Mouse (Mus musculus) T-helper 17 cell (primary cell): ENCODE measurements around the gene Atf2.

ENCODE experiments used
- in situ Hi-C, 2 experiments: fragments of 300-600 bp; cut with MboI, MseI; formaldehyde crosslinking; loops; 1 replicate in 1 of 2; 2 replicates in 1 of 2; pipeline ENCODE4 v1.15.1; 2025; ENCODE audit warnings: high pct_unique_total_duplicates in 2 of 2

The Atf2 gene

DNA sequence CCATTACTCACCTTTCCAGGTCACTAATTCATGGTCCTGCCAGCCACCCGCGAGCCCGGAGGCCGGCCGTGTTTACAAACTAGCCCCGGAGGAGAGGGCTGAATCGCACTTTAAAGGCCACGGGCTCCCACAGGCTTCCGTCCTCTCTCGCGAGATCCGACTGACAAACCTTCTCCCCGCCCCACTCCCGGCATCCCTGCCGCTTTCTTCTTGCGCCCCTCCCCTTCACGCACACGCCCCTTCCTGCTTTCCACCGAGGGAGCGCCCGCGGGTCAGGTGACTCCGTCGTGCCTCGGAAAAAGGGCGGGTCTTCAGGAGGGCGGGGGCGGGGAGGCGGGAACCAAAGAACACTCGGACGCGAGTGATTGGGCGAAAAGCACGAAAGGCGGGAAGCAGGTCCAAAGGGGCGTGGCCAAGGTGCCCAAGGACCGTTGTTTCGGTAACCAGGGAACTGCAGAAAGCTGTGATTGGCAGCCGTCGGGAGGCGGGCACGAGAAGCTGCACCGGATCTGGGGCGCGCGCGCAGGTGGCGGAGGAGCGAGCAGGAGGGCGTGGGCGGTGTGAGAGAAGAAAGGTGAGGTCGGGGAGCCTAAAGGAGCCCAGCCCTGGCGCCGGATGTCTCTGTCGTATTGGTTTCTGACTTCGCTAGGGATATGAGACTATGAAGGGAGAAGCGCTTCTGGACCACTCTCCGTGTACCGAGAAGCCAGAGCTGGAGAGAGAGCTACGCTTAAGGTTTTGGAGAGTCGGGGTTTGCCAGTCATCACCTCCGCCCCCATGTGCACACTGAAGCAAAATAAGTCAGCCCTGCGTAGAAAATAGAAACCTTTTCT is at the start of gene Atf2:
TSS of gene Atf2 (minus strand) at position 176 of the 833 bp plus-strand sequence.
- in situ Hi-C loops, result no loop called here

DNA sequence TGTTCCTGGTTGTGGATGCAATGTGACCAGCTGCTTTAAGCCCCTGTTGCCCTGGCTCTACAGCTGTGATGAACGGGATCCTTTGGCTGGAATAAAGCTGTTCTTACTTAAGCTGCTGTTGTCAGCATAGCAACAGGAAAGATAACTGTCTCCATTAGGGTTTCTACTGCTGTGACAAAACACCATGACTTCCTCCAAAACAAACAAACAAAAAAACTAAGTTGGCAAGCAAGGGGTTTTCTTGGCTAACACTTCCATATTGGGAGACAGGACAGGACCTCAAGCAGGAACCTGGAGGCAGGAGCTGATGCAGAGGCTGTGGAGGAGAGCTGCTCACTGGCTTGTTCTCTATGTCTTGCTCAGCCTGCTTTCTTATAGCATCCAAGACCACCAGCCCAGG is 48.8 kb upstream of the Atf2 start:
- in situ Hi-C loops, result no loop called here

DNA sequence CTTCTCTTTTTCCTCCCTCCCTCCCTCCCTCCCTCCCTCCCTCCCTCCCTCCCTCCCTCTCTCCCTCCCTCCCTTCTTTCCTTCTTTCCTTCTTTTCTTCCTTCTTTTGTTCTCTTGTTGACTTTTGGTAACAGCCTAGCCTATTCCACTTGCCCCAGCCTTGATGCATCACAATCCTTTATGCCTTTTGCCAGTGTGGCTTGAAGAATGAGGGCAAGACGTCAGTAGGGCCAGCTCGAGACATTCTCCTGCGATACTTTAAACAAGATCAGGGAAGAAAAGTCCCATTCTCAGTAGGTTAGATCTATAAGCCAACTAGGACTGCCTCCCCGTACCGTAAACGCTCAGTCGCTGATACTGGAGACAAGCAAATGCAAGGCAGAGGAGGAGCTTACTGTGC is 48.0 kb upstream of the Atf2 start:
- in situ Hi-C loops, result no loop called here

DNA sequence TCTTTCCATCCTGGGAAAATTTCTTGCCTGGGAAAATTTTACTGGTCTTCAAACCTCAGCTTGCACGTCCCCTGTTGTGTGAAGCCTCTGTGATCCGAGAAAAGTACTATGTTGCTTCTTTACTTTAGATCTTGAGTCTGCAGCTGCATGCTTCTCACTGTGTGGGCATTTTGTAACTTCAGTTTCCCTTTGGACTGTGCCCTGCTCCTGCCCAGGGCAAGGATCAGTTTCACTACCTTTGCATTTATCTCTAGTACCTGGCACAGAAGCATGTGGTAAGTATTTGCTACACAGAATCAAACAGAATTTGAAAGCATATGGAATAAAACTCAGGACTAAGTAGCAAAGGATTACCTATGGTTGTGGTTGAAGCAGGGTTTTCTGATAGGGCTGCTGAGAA is 46.5 kb upstream of the Atf2 start:
- in situ Hi-C loops, result no loop called here

DNA sequence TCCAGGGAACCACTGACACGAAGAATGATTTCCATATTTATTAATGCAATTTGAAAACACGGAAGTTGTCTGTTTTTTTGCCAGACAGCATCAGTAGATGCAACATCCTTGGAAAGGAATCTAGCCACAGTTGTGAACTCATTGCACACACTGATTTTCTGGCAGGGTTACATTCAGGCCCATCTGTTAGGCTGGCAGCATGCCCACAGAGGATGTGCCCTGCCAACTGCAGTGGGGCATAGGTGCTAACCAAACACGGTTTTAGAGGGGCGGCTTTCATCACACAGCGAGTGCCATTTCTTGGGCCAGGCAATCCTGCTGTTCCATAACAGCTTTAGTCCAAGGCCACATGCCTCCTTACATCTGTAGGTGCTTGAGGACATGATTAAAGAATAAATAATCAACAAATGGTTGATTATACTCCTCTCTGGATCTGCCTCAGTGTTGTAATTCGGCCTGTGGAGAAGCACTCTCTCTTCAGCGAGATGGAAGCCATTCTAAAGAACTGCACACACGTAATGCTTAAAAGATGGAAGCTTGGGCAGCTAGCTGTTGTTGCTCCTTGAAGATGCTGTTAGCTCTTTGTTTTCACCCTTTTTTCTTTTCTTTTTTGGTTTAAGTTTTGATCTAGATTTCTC is 40.4 kb upstream of the Atf2 start:
- in situ Hi-C loops, result no loop called here

DNA sequence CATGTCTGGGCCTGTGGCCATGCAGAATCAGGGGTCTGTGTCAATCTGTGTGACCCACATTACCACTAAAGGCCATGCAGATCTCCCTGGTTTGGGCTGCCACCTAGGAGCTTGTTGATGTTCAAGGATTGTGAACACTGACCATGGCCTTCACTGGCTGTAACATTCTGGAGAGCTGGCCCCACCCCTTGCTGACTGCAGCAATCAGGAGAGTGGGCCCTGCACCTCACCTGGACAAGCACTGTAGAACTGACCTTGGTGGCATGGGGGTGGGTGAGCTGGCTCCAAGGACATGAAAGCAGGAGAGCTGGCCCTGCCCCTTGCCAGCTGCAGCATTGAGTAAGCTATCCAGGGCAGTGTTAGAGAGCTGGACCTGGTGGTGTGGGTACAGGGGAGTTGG is 35.3 kb upstream of the Atf2 start:
- in situ Hi-C loops, result no loop called here

DNA sequence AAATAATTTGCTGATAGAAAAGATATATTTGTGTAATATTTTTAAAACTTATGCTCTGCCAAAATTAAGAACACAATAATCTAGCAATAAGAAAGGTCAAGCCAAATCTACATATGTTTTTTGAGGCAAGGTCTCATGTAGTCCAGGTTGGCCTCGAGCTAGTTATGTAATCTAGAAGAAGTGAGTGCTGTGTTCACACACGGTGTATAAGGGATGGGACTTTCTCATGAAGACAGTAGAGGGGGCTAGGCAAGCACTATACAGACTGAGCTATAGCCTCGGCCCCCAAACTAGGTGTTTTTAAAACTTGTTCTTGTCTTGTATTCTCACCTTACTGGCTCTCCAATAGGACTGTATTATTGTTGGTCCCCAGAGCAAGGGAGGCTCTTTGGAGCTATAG is 33.1 kb upstream of the Atf2 start:
- in situ Hi-C loops, result no loop called here

DNA sequence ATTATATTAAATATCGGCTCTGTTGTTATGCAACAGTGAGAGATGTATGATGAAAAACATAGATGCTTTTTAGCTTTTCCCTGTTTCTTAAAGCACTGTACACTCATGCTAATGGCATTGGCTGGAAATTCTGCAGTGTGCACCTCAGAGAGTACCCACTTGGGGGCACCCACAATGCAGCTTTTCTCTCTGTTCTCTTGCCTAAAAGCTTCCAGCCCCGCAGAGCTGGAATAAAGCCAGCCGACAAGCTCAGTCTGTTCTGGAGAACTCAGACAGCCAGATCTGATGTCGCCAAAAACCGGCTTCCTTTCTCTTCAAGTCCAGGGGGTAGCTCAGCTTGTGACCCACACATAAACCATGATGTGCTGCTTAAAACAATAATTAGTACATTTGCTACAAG is 32.6 kb upstream of the Atf2 start:
- in situ Hi-C loops, result no loop called here

DNA sequence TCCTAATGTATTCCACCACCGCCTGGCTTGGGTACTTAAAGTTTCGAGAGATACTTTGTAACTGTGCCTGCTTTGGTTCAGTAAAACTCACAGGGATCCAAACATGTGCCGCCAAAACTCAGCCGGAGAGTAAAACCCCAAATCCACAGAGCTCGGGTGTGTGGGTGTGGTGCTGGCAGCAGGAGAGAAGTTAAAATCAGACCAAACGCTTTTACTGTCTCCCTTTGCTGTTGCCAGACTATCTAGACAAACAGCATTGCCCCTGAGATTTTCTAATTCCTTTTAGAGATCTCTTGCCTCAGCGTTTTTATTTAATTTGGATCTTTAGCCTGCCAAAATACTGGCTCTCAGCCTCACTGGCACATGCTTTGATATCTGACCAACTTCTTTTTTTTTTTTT is 27.2 kb upstream of the Atf2 start:
- in situ Hi-C loops, result loop anchor here (10.0 kb wide), 2 partner anchors 355 to 1895 kb away; no protein-coding TSS in a partner anchor

DNA sequence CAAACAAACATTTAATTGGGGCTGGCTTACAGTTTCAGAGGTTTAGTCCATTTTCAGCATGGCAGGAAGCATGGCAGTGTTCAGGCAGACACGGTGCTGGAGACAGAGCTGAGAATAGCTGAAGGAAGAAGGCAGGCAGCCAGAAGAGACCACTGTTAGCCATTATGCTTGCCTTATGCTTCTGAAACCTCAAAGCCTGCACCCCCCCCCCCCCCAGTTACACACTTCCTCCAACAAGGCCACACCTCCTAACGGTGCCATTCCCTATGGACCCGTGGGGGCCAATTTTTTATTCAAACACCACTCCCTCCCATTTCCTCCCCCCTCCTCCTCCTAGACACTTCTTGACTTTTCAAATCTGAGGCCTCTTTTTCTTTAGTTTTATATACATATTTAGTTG is 19.8 kb upstream of the Atf2 start:
- in situ Hi-C loops, result loop anchor here (10.0 kb wide), 2 partner anchors 347 to 1903 kb away; no protein-coding TSS in a partner anchor

DNA sequence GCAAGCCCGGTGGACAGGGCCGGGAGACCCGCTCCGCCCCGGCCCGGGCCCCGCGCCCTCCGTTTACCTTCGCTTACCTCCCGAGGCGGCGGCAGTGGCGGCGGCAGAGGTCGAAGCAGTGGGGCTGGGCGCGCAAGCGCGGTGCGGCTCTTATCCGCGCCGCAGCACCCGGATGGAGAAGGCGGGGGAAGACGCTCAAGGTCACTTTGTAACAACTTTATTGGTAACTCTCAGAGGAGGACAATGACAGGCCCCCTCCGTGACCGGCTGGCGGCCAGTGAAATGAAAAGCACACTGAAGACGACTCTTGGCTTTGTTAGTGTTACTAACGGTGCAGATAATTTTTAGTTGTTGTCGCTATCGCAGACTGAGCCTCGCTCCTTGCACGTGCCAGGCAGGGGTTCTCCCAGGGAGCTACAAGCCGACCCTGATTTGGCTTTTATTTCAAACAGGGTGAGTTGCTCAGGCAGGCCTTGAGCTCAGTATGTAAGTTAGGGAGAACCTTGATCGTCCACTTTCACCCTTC is 18.8 kb upstream of the Atf2 start, which contains the start of gene Atp5g3:
TSS of gene Atp5g3 (minus strand) at position 152 of the 526 bp plus-strand sequence.
- in situ Hi-C loops, result loop anchor here (10.0 kb wide), 2 partner anchors 346 to 1904 kb away; no protein-coding TSS in a partner anchor

DNA sequence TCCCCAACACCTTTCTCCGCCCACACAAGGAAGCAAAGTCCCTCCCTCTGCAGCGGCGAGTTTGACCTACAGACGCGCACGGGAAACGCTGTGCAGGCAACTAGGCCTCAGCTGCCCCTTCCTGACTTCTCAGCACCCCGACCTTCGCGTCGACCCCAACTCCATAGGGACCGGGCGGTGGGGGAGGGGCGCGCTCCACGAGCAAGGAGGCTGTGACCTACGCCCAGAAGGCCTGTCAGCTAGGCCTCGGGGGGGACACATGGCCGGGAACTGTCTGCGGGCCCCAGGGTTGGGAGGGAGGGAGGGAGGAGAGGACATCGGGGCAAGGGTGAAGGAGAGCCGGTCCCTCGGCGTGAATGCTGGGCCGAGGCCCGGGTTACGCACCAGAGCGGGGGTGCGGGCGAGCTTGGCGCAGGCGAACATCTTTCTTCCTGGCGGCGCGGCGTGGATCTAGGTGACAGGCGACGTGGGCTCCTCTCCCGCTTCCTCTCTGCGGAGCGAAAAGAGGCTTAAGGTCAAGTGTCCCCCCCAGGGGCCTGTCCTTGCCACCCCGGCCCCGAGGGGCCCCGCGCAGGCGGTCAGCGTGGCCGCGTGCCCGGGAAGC is 18.2 kb upstream of the Atf2 start:
- in situ Hi-C loops, result loop anchor here (10.0 kb wide), 2 partner anchors 346 to 1904 kb away; no protein-coding TSS in a partner anchor

DNA sequence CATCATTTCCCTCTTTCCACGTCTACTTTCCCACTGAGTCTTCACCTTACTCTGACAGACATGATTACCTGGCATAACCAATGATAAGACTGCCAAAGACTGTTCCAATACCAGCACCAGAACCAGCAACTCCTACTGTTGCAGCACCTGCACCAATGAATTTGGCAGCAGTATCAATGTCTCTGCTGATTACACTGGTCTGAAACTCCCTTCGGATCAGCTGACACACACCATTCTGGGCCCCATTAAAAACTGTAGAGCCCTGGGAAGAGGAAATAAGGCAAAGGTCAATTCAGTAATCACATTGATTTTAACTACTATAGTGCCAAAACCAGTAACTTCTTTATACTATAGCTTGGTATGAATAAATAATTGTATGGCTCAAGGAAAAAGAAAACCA is 16.7 kb upstream of the Atf2 start:
- in situ Hi-C loops, result loop anchor here in 1 of 2 experiments (10.0 kb wide), 1 partner anchor 1726 kb away; no protein-coding TSS in a partner anchor

DNA sequence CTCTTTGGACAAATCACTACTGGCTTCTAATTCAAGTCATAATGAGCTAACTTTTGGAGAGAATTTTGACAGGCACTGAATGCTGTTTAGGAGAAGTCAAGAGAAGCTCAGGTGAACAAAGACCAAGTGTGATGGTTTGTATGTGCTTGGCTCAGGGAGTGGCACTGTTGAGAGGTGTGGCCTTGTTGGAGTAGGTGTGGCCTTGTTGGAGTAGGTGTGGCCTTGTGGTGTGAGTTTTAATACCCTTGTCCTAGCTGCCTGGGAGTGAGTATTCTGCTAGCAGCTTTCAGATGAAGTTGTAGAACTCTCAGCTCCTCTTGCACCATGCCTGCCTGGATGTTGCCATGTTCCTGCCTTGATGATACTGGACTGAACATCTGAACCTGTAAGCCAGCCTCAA is 12.2 kb upstream of the Atf2 start:
- in situ Hi-C loops, result loop anchor here in 1 of 2 experiments (10.0 kb wide), 1 partner anchor 1730 kb away; no protein-coding TSS in a partner anchor

DNA sequence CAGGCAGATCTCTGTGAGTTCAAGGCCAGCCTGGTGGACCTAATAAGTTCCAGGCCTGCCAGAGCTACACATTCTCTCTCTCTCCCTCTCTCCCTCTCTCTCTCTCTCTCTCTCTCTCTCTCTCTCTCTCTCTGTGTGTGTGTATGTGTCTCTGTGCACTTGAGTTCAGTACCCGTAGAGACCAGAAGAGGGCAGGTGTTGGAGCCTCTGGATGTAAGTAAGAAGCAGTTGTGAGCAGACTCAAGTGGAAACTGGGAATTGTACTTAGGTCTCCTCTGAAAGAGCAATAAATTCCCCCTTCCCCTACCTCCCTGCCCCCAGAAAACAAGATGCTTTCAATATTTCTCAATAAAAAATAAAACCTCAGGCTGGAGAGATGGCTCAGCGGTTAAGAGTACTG is 11.1 kb upstream of the Atf2 start:
- in situ Hi-C loops, result loop anchor here in 1 of 2 experiments (10.0 kb wide), 1 partner anchor 1731 kb away; no protein-coding TSS in a partner anchor

DNA sequence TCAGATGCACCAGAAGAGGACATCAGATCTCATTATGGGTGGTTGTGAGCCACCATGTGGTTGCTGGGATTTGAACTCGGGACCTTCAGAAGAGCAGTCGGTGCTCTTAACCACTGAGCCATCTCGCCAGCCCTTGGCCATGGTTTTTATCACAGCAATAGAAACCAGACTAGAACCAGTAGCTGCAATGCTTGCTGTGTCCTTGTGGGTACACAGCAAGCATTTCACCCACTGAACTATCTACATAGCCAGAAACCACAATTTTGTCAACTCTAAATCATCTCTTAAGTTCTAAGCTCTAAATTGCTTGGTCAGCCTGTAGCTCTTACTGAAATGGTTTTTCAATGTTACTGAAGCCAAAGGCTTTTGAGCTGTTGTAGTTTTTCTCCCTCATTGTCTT is 9.9 kb upstream of the Atf2 start:
- in situ Hi-C loops, result loop anchor here in 1 of 2 experiments (10.0 kb wide), 1 partner anchor 1732 kb away; no protein-coding TSS in a partner anchor

DNA sequence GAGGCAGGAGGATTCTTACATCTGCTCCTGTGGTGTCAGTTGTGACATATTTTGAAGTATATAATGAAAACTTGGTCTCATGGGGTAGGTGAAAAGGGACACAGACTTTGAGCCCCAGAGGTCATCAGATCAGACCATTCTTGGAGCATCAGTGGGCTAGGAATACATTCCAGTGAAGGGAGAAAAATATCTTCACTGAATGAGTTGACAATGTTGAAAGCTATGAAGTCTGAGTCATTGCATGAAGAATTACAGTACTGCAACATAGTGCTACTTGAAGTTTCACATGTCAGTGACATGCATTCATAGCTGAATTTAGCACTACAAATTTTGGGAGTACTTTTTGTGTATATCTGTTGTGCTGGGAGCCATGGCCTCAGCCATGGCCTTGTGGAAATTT is 8.7 kb upstream of the Atf2 start:
- in situ Hi-C loops, result loop anchor here in 1 of 2 experiments (10.0 kb wide), 1 partner anchor 1734 kb away; no protein-coding TSS in a partner anchor

DNA sequence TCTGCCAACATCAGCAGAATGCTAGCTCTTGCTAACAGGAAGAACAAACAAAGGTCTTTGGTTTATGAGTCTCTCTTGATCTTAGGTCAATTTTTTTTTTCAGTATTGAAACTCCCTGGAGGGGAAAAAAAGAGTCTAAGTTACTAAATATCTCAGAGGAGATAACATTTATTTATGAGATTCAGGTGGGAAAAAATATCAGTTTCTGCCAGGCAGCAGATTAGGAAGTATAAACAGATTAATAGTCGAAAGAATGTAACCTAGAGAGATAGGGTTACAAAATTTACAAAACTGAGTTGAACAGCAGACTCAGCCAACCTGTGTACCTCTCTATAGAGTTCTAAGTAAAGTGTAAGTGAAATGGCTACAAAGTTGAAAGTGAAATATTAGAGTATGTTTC is 7.9 kb upstream of the Atf2 start:
- in situ Hi-C loops, result loop anchor here in 1 of 2 experiments (10.0 kb wide), 1 partner anchor 1734 kb away; no protein-coding TSS in a partner anchor

DNA sequence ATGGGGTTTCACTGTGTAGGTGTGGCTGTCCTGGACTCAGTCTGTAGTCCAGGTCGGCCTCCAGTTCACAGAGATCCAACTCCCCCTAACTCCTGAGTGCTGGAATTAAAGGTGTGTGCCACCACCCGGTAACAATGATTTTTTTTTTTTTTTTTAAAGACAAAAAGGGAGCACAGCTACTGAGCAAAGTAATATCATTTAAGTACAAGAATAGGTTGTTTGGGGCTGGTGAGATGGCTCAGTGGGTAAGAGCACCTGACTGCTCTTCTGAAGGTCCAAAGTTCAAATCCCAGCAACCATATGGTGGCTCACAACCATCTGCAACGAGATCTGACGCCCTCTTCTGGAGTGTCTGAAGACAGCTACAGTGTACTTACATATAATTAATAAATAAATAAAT is 4.5 kb upstream of the Atf2 start:
- in situ Hi-C loops, result loop anchor here in 1 of 2 experiments (5.0 kb wide), 1 partner anchor 1760 kb away; the partner anchor contains the start of gene Hnrnpa3

DNA sequence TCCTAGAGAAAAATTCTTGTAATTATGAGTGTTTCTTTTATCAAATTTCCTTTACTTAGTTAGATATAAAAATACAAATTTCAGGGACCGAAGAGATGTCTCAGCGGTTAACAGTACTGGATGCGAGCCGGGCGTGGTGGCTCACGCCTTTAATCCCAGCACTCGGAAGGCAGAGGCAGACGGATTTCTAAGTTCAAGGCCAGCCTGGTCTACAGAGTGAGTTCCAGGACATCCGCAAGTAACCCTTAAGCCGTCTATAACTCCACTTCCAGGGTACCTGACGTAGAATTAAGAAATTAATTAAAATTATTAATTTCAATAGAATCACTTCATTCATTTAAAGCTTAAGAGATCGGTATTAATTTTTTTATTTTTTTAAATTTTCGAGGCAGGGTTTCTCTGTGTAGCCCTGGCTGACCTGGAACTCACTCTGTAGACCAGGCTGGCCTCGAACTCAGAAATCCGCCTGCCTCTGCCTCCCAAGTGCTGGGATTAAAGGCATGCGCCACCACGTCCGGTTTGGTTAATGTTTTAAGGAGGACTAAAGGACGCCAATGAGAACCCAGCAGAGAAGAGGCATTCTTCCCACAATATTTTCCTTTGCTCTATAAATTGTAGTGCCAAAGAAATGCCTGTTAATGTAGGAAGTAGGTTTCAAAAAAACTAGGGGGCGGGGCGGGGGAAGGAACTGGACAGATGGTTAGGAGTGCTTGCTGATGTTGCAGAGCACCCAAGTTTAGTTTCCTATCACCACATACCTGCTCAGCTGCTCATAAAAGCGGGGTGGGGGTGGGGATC is 1.2 kb upstream of the Atf2 start:
- in situ Hi-C loops, result no loop called here
